Mouse (Mus musculus) embryonic facial prominence, embryonic 10.5 days (tissue): ENCODE data around the gene Nectin3. TPM values are rescaled to one million over a fixed set of nuclear protein-coding genes. Genes with fewer than 3 reads are reported as not detected.
"Not testable (repeated sequence)": the region's sequence is repeated elsewhere in the genome, so short reads cannot be mapped to it uniquely, and the experiment has no call there.

Source experiments
- DNase-seq: peaks from one replicate; pipeline ENCODE4 v3.0.0-alpha.2; 2017; ENCODE audit warnings: low spot score
- H3K27ac ChIP-seq: fragments of 300-500 bp; sonication (generic); replicated peaks from 2 replicates; pipeline ENCODE4 v1.5.1; 2016; ENCODE audit warnings: mild to moderate bottlenecking
- H3K27me3 ChIP-seq: fragments of 300-500 bp; sonication (generic); replicated peaks from 2 replicates; pipeline ENCODE4 v1.6.1; 2016; ENCODE audit warnings: low read depth, mild to moderate bottlenecking; ENCODE audit not compliant: poor library complexity, severe bottlenecking
- H3K36me3 ChIP-seq: fragments of 300-500 bp; sonication (generic); replicated peaks from 2 replicates; pipeline ENCODE4 v1.6.1; 2016; ENCODE audit warnings: mild to moderate bottlenecking, moderate library complexity
- H3K4me1 ChIP-seq: fragments of 300-500 bp; sonication (generic); 2 replicates; pipeline ENCODE4 v1.6.1; 2016
- H3K4me3 ChIP-seq: fragments of 300-500 bp; sonication (generic); 2 replicates; pipeline ENCODE4 v1.5.1; 2016; ENCODE audit warnings: mild to moderate bottlenecking, moderate library complexity
- H3K9me3 ChIP-seq: fragments of 300-500 bp; sonication (generic); 2 replicates; pipeline ENCODE4 v1.6.1; 2016; ENCODE audit warnings: mild to moderate bottlenecking
- WGBS: fragments of 180-500 bp; shearing (Covaris S2); methylation state at CpG from one replicate; pipeline ENCODE4 v1.1.7; 2016; 5-methylcytosine and 5-hydroxymethylcytosine counted together
- polyA plus RNA-seq: library from polyadenylated mRNA; unstranded; fragments of >200 nt; fragmentation: Nextera tagmentation; extraction: Ambion mirVana; gene quantifications from 2 replicates; pipeline ENCODE4 v1.2.1, GENCODE M21; 2016

Nectin3 gene
- polyA plus RNA-seq, 1 experiment from 2014 or later, result 37.0 TPM

GRCm38 (mm10) chr16:46406844-46407639 lies 91.3 kb downstream of the Nectin3 start:
- Histone ChIP-seq H3K27ac (no peak overlapping the region), H3K36me3 (peaks cover 14% of the 10 kb centered on the region), H3K4me3 (no peak overlapping the region), H3K4me1 (no peaks in the 10 kb centered on the region; the same call in 1 of the 2 replicates), H3K27me3 (no peaks in the 10 kb centered on the region), H3K9me3 (no peaks in the 10 kb centered on the region)
- no peak for DNase-seq
- 92% methylated on average over 7 of the region's 7 CpGs for WGBS

- WGBS, result 93% methylated on average over 4 of the region's 4 CpGs
- Histone ChIP-seq H3K27me3 (no peaks in the 10 kb centered on the region), H3K4me1 (no peaks in the 10 kb centered on the region), H3K9me3 (no peaks in the 10 kb centered on the region), H3K27ac (no peak overlapping the region), H3K4me3 (no peak overlapping the region), H3K36me3 (peaks cover 47% of the 10 kb centered on the region)
- no peak for DNase-seq
These were observed 100.4 kb downstream of the Nectin3 start for GRCm38 (mm10) chr16:46397945-46398344.

- Histone ChIP-seq H3K27ac (no peak overlapping the region), H3K27me3 (no peaks in the 10 kb centered on the region), H3K9me3 (no peaks in the 10 kb centered on the region), H3K4me1 (peaks cover 22% of the 10 kb centered on the region), H3K36me3 (peaks cover 13% of the 10 kb centered on the region), H3K4me3 (no peak overlapping the region)
- WGBS, result 56% methylated on average over 6 of the region's 6 CpGs
- no peak for DNase-seq
These were observed 108.8 kb downstream of the Nectin3 start for GRCm38 (mm10) chr16:46389415-46390033.

GRCm38 (mm10) chr16:46388527-46389414 lies 109.6 kb downstream of the Nectin3 start:
- no peaks in the 10 kb centered on the region for H3K27me3 ChIP-seq

GRCm38 (mm10) chr16:46384279-46384678 lies 114.0 kb downstream of the Nectin3 start:
- Histone ChIP-seq H3K9me3 (no peaks in the 10 kb centered on the region), H3K4me1 (peaks cover 13% of the 10 kb centered on the region), H3K27ac (no peak overlapping the region), H3K4me3 (no peak overlapping the region), H3K36me3 (no peaks in the 10 kb centered on the region), H3K27me3 (no peaks in the 10 kb centered on the region)
- 78% methylated on average over 5 of the region's 5 CpGs for WGBS
- no peak for DNase-seq

More at GRCm38 (mm10) chr16:46388527-46389414, 109.6 kb downstream of the Nectin3 start:
- Histone ChIP-seq H3K9me3 (no peaks in the 10 kb centered on the region), H3K4me1 (peaks cover 22% of the 10 kb centered on the region), H3K4me3 (no peak overlapping the region), H3K27ac (no peak overlapping the region), H3K36me3 (peaks cover 8% of the 10 kb centered on the region; the same call in 1 of the 2 replicates)
- whole genome bisulfite sequencing, result 41% methylated on average over 11 of the region's 11 CpGs
- peak; percentile 17 for DNase-seq

- H3K4me3 ChIP-seq, result no peak overlapping the region
- no peaks in the 10 kb centered on the region for H3K27me3 ChIP-seq
- DNase-seq, result no peak
- H3K36me3 ChIP-seq, result no peaks in the 10 kb centered on the region
- H3K9me3 ChIP-seq, result no peaks in the 10 kb centered on the region
- WGBS, result 88% methylated on average over 4 of the region's 4 CpGs
- peaks cover 3% of the 10 kb centered on the region for H3K4me1 ChIP-seq
- H3K27ac ChIP-seq, result no peak overlapping the region
These were observed 115.0 kb downstream of the Nectin3 start for GRCm38 (mm10) chr16:46383344-46383743.

- no peak for DNase-seq
- Histone ChIP-seq H3K4me1 (no peaks in the 10 kb centered on the region), H3K36me3 (no peaks in the 10 kb centered on the region), H3K9me3 (no peaks in the 10 kb centered on the region), H3K27me3 (no peaks in the 10 kb centered on the region), H3K4me3 (no peak overlapping the region), H3K27ac (no peak overlapping the region)
- WGBS, result 69% methylated on average over 3 of the region's 3 CpGs
These were observed 121.8 kb downstream of the Nectin3 start for GRCm38 (mm10) chr16:46376575-46376974.

- Histone ChIP-seq H3K27ac (no peak overlapping the region), H3K27me3 (no peaks in the 10 kb centered on the region), H3K4me3 (no peak overlapping the region), H3K36me3 (no peaks in the 10 kb centered on the region), H3K4me1 (peaks cover 11% of the 10 kb centered on the region), H3K9me3 (no peaks in the 10 kb centered on the region)
- 61% methylated on average over 6 of the region's 6 CpGs for WGBS
- no peak for DNase-seq
These were observed 136.3 kb downstream of the Nectin3 start for GRCm38 (mm10) chr16:46362022-46362421.

- not testable (repeated sequence) for H3K9me3 ChIP-seq, H3K27me3 ChIP-seq, H3K4me3 ChIP-seq, H3K27ac ChIP-seq, H3K36me3 ChIP-seq, DNase-seq
- H3K4me1 ChIP-seq, result peaks cover 11% of the 10 kb centered on the region
- 76% methylated on average over 2 of the region's 2 CpGs for WGBS
These were observed 140.7 kb downstream of the Nectin3 start for GRCm38 (mm10) chr16:46357658-46358057.

- Histone ChIP-seq H3K4me1 (peaks cover 2% of the 10 kb centered on the region; the same call in 1 of the 2 replicates), H3K9me3 (no peaks in the 10 kb centered on the region), H3K27me3 (no peaks in the 10 kb centered on the region), H3K4me3 (no peak overlapping the region), H3K36me3 (no peaks in the 10 kb centered on the region), H3K27ac (no peak overlapping the region)
- DNase-seq, result no peak
- WGBS, result 55% methylated on average over 3 of the region's 3 CpGs
These were observed 141.7 kb downstream of the Nectin3 start for GRCm38 (mm10) chr16:46356663-46357062.
